Mouse (Mus musculus) kidney, embryonic 14.5 days (tissue): Measurements from ENCODE around the gene Prss23. TPM values are rescaled to one million over a fixed set of nuclear protein-coding genes. Genes with fewer than 3 reads are reported as not detected.
A peak's percentile ranks its signal among the peaks of the same experiment; 100 is the strongest.

Experiments used
- ATAC-seq: fragments of 200-750 bp; cut with Nextera tagmentation; 2 replicates; pipeline ENCODE4 v1.8.0; 2017; ENCODE audit warnings: moderate number of reproducible peaks, mild to moderate bottlenecking, moderate TSS enrichment, moderate library complexity; ENCODE audit not compliant: low FRiP score, low TSS enrichment
- H3K27ac ChIP-seq: fragments of 300-500 bp; sonication (generic); 2 replicates; pipeline ENCODE4 v1.5.1; 2014; ENCODE audit warnings: low read depth, mild to moderate bottlenecking, low read length, moderate library complexity, mixed read lengths
- H3K27me3 ChIP-seq: fragments of 300-500 bp; sonication (generic); 2 replicates; pipeline ENCODE4 v1.6.1; 2014; ENCODE audit warnings: mild to moderate bottlenecking, low read length; ENCODE audit not compliant: control insufficient read depth, insufficient read depth
- H3K36me3 ChIP-seq: fragments of 300-500 bp; sonication (generic); 2 replicates; pipeline ENCODE4 v1.6.1; 2014; ENCODE audit warnings: low read length, mixed read lengths; ENCODE audit not compliant: control insufficient read depth, insufficient read depth
- H3K4me1 ChIP-seq: fragments of 300-500 bp; sonication (generic); 2 replicates; pipeline ENCODE4 v1.6.1; 2014; ENCODE audit warnings: low read length, mixed read lengths; ENCODE audit not compliant: control insufficient read depth, insufficient read depth
- H3K4me2 ChIP-seq: fragments of 300-500 bp; sonication (generic); replicated peaks from 2 replicates; pipeline ENCODE4 v1.6.1; 2014; ENCODE audit warnings: low read depth, mild to moderate bottlenecking, low read length
- H3K4me3 ChIP-seq: fragments of 300-500 bp; sonication (generic); 2 replicates; pipeline ENCODE4 v1.5.1; 2014; ENCODE audit warnings: mild to moderate bottlenecking, low read length
- H3K9ac ChIP-seq: fragments of 300-500 bp; sonication (generic); 2 replicates; pipeline ENCODE4 v1.6.1; 2014; ENCODE audit warnings: low read depth, mild to moderate bottlenecking, low read length, moderate library complexity
- H3K9me3 ChIP-seq: fragments of 300-500 bp; sonication (generic); 2 replicates; pipeline ENCODE4 v1.6.1; 2016; ENCODE audit warnings: low read length; ENCODE audit not compliant: control insufficient read depth
- WGBS: fragments of 180-500 bp; shearing (Covaris S2); extraction: QIAGEN DNeasy Blood & Tissue Kit; methylation state at CpG from one replicate; pipeline ENCODE4 v1.1.7; 2014; 5-methylcytosine and 5-hydroxymethylcytosine counted together
- polyA plus RNA-seq: library from polyadenylated mRNA; unstranded; fragments of >200 nt; fragmentation: Nextera tagmentation; extraction: Ambion mirVana; gene quantifications from 2 replicates; pipeline ENCODE4 v1.2.1, GENCODE M21; 2014

Prss23 gene
- polyA plus RNA-seq, 1 experiment from 2014 or later: 80.0 TPM

- Histone ChIP-seq H3K27me3 (no peaks in the 10 kb centered on the region), H3K4me2 (no peak overlapping the region), H3K9me3 (no peaks in the 10 kb centered on the region), H3K4me1 (peaks cover 5% of the 10 kb centered on the region; the same call in 1 of the 2 replicates), H3K9ac (no peak overlapping the region), H3K27ac (no peak overlapping the region), H3K36me3 (no peaks in the 10 kb centered on the region), H3K4me3 (no peak overlapping the region)
- 88% methylated on average over 5 of the region's 5 CpGs for WGBS
- no peak for ATAC-seq
Measured at GRCm38 (mm10) chr7:89557056-89557455, 30.1 kb upstream of the Prss23 start.

- Histone ChIP-seq H3K4me1 (peaks cover 5% of the 10 kb centered on the region; the same call in 1 of the 2 replicates), H3K9ac (no peak overlapping the region), H3K9me3 (no peaks in the 10 kb centered on the region), H3K4me2 (no peak overlapping the region), H3K27me3 (no peaks in the 10 kb centered on the region), H3K27ac (no peak overlapping the region), H3K4me3 (no peak overlapping the region), H3K36me3 (no peaks in the 10 kb centered on the region)
- WGBS: 71% methylated on average over 4 of the region's 4 CpGs
- no peak for ATAC-seq
Measured at GRCm38 (mm10) chr7:89556652-89557051, 29.7 kb upstream of the Prss23 start.

DNA sequence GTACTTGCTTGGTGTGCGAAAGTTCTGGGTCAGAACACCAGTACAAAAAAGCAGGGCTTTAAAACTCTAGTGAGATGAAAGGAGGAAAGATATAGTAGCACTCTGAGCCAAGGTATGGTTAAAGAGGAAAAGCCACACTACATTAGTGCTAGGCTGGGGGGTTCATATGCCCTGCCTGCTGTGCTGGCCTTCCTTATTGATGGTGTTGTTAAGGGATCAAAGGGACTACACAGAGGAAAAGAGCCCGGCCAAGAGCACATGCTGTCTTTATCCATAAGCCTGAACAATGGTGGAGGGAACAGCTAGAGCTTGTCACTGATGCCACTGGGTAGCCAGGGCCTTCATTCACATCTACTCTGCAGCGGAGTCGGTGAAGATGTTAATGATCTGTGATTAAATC, 28.2 kb upstream of the Prss23 start:
- H3K4me3 ChIP-seq: no peak overlapping the region
- H3K9ac ChIP-seq: no peak overlapping the region
- no peaks in the 10 kb centered on the region for H3K27me3 ChIP-seq
- no peaks in the 10 kb centered on the region for H3K36me3 ChIP-seq
- H3K4me1 ChIP-seq: peaks cover 5% of the 10 kb centered on the region; the same call in 1 of the 2 replicates
- no peak for ATAC-seq
- H3K9me3 ChIP-seq: no peaks in the 10 kb centered on the region
- H3K27ac ChIP-seq: no peak overlapping the region
- WGBS: 57% methylated on average over 4 of the region's 4 CpGs
- H3K4me2 ChIP-seq: no peak overlapping the region

DNA sequence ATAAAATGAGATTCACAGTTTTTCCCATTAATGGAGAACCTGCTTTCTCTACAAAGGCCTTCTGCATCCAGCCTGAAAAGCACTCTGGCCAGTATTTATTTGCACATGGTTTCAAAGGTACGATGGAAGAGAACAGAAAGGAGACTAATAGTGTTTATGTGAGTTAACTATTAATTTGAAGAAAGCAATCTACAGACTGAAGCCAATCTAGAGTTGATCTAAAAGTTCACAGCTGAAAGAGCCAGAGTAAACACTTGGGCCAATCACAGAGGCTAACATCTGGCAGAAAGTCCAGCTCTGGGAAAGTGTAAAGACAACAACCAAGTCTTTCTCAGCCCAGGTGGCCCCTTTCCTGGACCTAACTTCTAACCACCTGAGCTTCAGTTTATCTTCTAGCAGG, 27.1 kb upstream of the Prss23 start:
- no peaks in the 10 kb centered on the region for H3K9me3 ChIP-seq
- WGBS: 27% methylated on average over 1 of the region's 1 CpGs
- H3K4me1 ChIP-seq: peaks cover 5% of the 10 kb centered on the region; the same call in 1 of the 2 replicates
- ATAC-seq: peak; percentile 64; the same call in 1 of the 2 replicates
- no peak overlapping the region for H3K9ac ChIP-seq
- no peaks in the 10 kb centered on the region for H3K27me3 ChIP-seq
- H3K4me3 ChIP-seq: no peak overlapping the region
- H3K36me3 ChIP-seq: no peaks in the 10 kb centered on the region
- no peak overlapping the region for H3K27ac ChIP-seq
- no peak overlapping the region for H3K4me2 ChIP-seq

DNA sequence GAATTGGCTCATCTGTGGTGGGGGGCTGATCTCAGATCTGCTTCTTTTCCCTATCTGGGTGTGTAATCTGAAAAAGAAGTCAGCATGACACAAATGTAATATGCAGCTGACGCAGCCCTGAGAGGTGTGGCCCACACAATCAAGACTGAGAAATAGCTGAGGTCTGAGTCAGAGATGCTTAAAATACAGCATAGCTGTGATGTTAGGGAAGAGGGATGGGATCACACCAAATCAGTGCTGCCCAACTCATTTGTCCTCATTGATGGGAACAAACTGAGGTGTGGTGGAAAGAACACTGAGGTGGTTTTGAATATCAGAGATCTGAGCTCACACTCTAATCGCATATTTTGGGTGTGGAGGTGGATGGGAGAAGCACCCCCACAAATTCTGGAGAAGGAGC, 14.0 kb upstream of the Prss23 start:
- H3K36me3 ChIP-seq: no peaks in the 10 kb centered on the region
- no peak overlapping the region for H3K4me3 ChIP-seq
- H3K4me2 ChIP-seq: no peak overlapping the region
- no peak for ATAC-seq
- no peaks in the 10 kb centered on the region for H3K27me3 ChIP-seq
- 86% methylated on average over 2 of the region's 2 CpGs for WGBS
- no peak overlapping the region for H3K27ac ChIP-seq
- no peaks in the 10 kb centered on the region for H3K9me3 ChIP-seq
- H3K9ac ChIP-seq: no peak overlapping the region
- H3K4me1 ChIP-seq: no peaks in the 10 kb centered on the region

- H3K36me3 ChIP-seq: no peaks in the 10 kb centered on the region
- no peak for ATAC-seq
- 41% methylated on average over 6 of the region's 6 CpGs for whole genome bisulfite sequencing
- no peaks in the 10 kb centered on the region for H3K4me1 ChIP-seq
- no peak overlapping the region for H3K9ac ChIP-seq
- H3K27me3 ChIP-seq: no peaks in the 10 kb centered on the region
- no peak overlapping the region for H3K4me3 ChIP-seq
- no peak overlapping the region for H3K27ac ChIP-seq
- H3K9me3 ChIP-seq: no peaks in the 10 kb centered on the region
- H3K4me2 ChIP-seq: no peak overlapping the region
Measured at GRCm38 (mm10) chr7:89539391-89539790, 12.4 kb upstream of the Prss23 start.

DNA sequence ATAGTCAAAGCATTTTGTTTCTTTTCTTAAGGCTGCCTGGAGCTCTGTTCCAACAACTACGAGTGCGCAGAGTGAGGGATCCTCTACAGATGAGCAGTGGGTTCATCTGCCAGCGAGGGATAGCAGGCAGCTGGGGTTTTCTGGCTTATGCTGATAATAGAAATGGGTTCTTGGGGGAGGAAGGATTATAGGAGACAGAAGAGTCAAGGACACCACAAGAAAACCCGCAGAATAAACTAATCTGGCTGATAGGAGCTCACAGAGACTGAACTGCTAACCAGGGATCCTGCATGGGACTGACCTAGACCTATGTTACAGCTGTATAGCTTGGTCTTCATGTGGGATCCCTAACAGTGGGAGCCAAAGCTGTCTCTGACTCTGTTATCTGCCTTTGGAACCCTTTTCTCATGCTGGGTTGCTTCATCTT, 456 bp upstream of the Prss23 start:
- Histone ChIP-seq H3K9me3 (no peaks in the 10 kb centered on the region), H3K36me3 (no peaks in the 10 kb centered on the region), H3K4me2 (no peak overlapping the region), H3K27ac (no peak overlapping the region), H3K9ac (no peak overlapping the region), H3K4me3 (no peak overlapping the region), H3K27me3 (no peaks in the 10 kb centered on the region), H3K4me1 (peaks cover 5% of the 10 kb centered on the region; the same call in 1 of the 2 replicates)
- 85% methylated on average over 4 of the region's 4 CpGs for WGBS
- ATAC-seq: no peak

GRCm38 (mm10) chr7:89523816-89524215, 3.2 kb downstream of the Prss23 start:
- Histone ChIP-seq H3K9ac (no peak overlapping the region), H3K4me3 (no peak overlapping the region), H3K4me2 (no peak overlapping the region), H3K36me3 (no peaks in the 10 kb centered on the region), H3K27ac (no peak overlapping the region), H3K27me3 (no peaks in the 10 kb centered on the region), H3K4me1 (peaks cover 5% of the 10 kb centered on the region; the same call in 1 of the 2 replicates), H3K9me3 (peaks cover 5% of the 10 kb centered on the region; the same call in 1 of the 2 replicates)
- 87% methylated on average over 4 of the region's 4 CpGs for WGBS
- ATAC-seq: no peak

GRCm38 (mm10) chr7:89522170-89522569, 4.8 kb downstream of the Prss23 start:
- H3K4me2 ChIP-seq: no peak overlapping the region
- no peak for ATAC-seq
- no peak overlapping the region for H3K9ac ChIP-seq
- H3K9me3 ChIP-seq: peaks cover 5% of the 10 kb centered on the region; the same call in 1 of the 2 replicates
- H3K27me3 ChIP-seq: no peaks in the 10 kb centered on the region
- peaks cover 5% of the 10 kb centered on the region; the same call in 1 of the 2 replicates for H3K4me1 ChIP-seq
- H3K4me3 ChIP-seq: no peak overlapping the region
- no peak overlapping the region for H3K27ac ChIP-seq
- H3K36me3 ChIP-seq: no peaks in the 10 kb centered on the region
- WGBS: 83% methylated on average over 10 of the region's 10 CpGs
